Mouse (Mus musculus): ENCODE results near the gene Atg3.

Gene Atg3

GRCm38 (mm10) chr16:45204859-45205670 lies 46.5 kb downstream of the Atg3 start:
- DNase-seq (ENCODE audit: low read depth): no peak

- DNase-seq (ENCODE audit: low read depth): no peak
Measured at GRCm38 (mm10) chr16:45222016-45222415, 63.4 kb downstream of the Atg3 start.

GRCm38 (mm10) chr16:45222771-45223170 lies 64.2 kb downstream of the Atg3 start:
- DNase-seq (ENCODE audit: low read depth): no peak

- DNase-seq (ENCODE audit: low read depth): no peak
Measured at GRCm38 (mm10) chr16:45223648-45224388, 65.2 kb downstream of the Atg3 start, which contains the start of gene Btla. TSS of gene Btla (plus strand) at chr16:45224315.

GRCm38 (mm10) chr16:45224431-45225008 lies 65.9 kb downstream of the Atg3 start:
- DNase-seq (ENCODE audit: low read depth): no peak

- no peak for DNase-seq (ENCODE audit: low read depth)
Measured at GRCm38 (mm10) chr16:45227002-45227401, 68.4 kb downstream of the Atg3 start.

- no peak for DNase-seq (ENCODE audit: low read depth)
Measured at GRCm38 (mm10) chr16:45231296-45231695, 72.7 kb downstream of the Atg3 start.

- no peak for DNase-seq (ENCODE audit: low read depth)
Measured at GRCm38 (mm10) chr16:45233007-45233406, 74.4 kb downstream of the Atg3 start.
